Mouse (Mus musculus): Measurements from ENCODE around the gene Pex14.

- no peak for TF ChIP-seq CTCF (IDR thresholded peaks at IDR 0.05; ENCODE audit: extremely low read depth, insufficient read depth, insufficient read length, insufficient replicate concordance)
- no peak for TF ChIP-seq POLR2A (IDR thresholded peaks at IDR 0.05; ENCODE audit: low read depth, low read length)
Observed at GRCm38 (mm10) chr4:149138515-149138914, 38.8 kb upstream of the Pex14 start.

All from spleen, adult 2 months (tissue).